Mouse (Mus musculus): ENCODE results near the gene Uggt1.

Gene Uggt1

DNA sequence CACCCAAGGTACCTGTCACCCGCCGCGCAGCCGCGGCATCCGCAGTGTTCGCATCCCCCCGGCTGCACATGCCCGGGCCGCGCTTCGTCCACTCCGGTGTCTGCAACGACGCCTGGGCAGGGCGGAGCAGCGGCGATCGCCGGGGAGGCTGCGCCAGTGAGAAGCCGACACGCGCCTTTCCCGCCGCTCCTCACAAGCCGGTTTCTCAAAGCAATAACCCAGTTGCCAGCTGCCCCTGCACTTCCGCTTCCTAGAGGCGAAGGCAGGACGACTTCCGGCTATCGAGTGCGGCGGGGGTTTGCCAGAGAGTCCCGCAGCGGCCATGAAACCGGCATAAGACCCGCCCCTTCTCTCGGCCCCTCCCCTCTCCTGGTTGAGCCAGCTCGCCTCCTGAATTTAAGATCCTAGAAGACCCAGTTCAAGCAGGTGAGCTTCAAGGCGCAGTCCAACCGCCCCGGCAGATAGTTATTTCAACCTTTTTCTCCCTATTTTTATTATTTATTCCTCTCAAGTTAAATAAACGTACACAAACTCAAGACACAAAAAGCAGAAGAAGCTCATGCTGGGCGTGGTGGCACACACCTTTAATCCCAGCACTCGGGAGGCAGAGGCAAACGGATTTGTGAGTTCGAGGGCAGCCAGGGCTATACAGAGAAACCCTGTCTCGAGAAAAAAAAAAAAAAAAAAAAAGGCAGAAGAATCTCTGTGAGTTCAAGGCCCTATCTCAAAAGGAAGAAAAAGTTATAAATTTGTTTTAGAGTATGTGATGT lies at the start of gene Uggt1:
Uggt1 (minus strand) TSS at position 663 of the 770 bp plus-strand sequence.
- peak; percentile 95 to 97 for DNase-seq

DNA sequence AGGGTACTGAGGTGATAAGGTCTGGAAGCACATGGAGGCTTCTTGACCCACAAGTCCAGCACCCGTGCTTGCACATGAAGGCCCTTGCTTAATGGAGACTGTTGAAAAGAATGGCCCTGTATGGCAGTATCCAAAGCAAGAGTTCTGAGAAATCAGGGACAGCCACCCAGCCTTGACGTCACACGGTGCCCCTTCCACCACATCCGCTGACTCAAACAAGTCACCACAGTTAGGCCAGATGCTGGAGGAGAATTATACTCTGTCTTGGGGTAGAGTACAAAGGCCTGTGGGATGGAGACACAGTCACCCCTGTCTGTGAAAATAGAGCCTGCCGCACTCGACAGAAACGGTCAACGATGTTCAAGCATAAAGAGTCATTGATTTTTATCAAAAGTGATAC lies 49.0 kb upstream of the Uggt1 start:
- DNase-seq: no peak

- no peak for DNase-seq
Observed at GRCm38 (mm10) chr1:36281849-36282248, 37.3 kb upstream of the Uggt1 start.

- DNase-seq: no peak
Observed at GRCm38 (mm10) chr1:36280938-36281337, 36.4 kb upstream of the Uggt1 start.

DNA sequence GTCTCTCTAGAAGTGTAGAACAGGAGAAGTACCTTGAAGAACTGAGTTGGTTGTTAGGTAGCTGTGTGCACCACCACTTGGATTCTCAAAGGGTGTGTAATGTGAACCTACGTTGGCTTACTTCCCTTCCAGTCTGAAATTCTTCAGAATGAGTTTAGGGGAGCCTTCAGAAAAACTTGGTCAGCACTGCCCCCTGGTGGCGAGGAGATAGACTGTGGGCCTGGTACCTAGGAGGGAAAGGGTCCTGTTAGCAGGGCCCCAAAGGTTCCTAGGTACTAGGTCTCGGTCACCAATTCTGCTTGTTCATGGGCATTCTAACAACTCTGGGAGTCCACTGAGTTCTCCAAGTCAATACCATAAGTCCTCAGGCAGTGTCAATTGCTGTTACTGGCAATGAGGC lies 34.7 kb upstream of the Uggt1 start:
- peak; percentile 92 to 95 for DNase-seq

- peak; percentile 87 to 90 for DNase-seq
Observed at GRCm38 (mm10) chr1:36277267-36278060, 32.9 kb upstream of the Uggt1 start.

- no peak for DNase-seq
Observed at GRCm38 (mm10) chr1:36275635-36276389, 31.3 kb upstream of the Uggt1 start.

GRCm38 (mm10) chr1:36274455-36274854 lies 29.9 kb upstream of the Uggt1 start, which contains the start of gene Neurl3:
Gene Neurl3, minus strand, starts transcription at chr1:36274679.
- DNase-seq: no peak

GRCm38 (mm10) chr1:36273288-36273687 lies 28.8 kb upstream of the Uggt1 start:
- DNase-seq: no peak

- DNase-seq: peak in 1 of 2 experiments; percentile 26
Observed at GRCm38 (mm10) chr1:36272546-36272945, 28.0 kb upstream of the Uggt1 start.

- DNase-seq: no peak
Observed at GRCm38 (mm10) chr1:36271516-36272230, 27.2 kb upstream of the Uggt1 start.

GRCm38 (mm10) chr1:36270666-36271065 lies 26.1 kb upstream of the Uggt1 start:
- DNase-seq: peak in 1 of 2 experiments; percentile 22

DNA sequence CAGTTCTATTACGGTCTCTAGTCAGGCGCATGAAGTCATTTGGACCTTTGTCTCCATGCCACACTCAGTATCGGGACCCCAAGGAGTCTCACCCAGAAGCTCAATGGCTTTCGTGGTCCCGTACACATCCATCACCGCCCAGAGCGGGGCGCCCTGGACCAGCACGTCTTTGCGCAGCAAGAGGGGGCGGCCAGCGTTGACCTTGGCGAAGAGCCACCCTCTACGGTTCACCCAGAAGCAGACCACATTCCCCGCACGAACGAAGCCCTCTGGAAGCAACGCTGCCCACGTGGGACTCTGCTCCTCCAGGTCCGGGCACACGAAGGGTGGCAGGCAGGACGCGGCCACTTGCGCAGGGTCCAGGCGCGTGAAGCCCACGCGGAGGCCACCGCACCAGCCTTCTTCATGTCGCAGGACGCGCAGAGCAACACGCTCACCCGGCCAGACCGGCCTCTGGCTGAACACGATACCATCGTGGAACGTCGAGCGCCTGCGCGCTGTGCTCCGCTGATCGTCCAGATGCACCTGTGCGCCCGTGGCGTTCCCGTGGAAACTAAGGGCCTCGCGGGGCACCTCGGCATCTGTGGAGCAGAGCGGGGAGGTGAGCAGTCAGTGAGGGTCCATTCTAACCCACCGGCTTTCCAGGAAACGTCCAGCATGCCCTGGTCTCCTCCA lies 24.7 kb upstream of the Uggt1 start:
- DNase-seq: peak in 1 of 2 experiments; percentile 34

DNA sequence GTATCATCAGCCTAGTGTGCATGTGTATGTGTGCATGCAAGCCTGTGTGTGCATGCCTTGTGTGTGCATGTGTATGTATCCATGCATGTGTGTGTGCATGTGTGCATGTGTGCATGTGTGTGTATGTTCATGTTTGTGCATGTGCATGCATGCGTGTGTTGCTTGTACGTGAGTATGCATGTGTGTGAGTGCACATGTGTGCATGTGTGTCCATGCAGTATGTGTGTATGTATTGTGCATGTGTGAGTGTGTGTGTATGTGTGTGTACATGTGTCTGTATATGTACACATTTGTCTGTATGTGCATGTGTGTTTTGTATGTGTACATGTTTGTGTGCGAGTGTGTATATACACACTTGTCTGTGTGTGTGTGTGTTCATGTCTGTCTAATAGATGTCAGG lies 23.1 kb upstream of the Uggt1 start:
- no peak for DNase-seq

DNA sequence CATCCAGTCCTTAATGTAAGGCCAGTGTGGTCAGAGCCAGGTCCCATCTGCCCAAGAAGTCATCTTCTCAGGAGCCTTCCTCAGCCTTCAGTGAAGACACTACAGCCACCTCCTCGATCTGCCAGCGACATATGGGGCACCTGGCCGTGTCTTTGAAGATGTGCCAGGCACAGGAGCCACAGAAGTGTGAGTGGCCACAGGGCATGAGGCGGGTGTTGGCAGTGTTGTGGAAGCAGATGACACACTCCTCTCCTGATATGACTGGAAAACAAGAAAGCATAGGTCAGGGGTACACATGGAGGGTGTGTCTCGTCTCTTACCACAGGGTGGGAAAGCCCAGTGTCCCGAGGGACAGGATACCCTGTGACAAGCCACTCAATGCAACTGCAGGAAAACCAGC lies 21.8 kb upstream of the Uggt1 start:
- DNase-seq: peak; percentile 85 to 90

DNA sequence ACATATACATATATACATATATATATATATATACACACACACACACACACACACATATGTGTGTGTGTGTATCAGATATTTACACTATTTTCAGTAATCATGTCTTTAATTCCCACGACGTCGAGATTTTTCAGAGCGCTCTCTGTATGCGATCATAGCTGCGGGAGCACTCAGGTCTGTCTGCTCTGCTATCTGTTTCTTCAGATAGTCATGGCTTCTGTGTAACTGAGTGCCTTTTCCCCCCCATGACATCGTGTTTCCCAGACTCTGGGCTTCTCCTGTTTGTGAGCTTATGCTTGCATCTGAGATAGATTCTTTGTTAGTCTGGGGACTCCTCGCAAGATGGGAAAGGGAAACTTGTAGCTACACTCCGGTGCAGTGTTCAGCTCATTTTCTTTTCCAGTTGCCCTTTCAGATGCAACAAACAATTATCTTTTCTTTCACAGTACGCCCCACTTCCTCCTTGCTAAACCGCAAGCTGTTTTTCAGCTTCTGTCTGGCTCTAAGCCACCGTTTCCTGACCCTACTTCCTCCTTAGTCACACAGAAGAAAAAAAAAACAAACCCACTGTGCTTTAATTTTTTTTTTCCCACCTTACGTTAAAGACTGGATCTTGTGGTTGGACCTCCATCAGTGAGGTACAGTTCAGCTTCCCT lies 19.4 kb upstream of the Uggt1 start:
- DNase-seq: peak; percentile 35 to 42

DNA sequence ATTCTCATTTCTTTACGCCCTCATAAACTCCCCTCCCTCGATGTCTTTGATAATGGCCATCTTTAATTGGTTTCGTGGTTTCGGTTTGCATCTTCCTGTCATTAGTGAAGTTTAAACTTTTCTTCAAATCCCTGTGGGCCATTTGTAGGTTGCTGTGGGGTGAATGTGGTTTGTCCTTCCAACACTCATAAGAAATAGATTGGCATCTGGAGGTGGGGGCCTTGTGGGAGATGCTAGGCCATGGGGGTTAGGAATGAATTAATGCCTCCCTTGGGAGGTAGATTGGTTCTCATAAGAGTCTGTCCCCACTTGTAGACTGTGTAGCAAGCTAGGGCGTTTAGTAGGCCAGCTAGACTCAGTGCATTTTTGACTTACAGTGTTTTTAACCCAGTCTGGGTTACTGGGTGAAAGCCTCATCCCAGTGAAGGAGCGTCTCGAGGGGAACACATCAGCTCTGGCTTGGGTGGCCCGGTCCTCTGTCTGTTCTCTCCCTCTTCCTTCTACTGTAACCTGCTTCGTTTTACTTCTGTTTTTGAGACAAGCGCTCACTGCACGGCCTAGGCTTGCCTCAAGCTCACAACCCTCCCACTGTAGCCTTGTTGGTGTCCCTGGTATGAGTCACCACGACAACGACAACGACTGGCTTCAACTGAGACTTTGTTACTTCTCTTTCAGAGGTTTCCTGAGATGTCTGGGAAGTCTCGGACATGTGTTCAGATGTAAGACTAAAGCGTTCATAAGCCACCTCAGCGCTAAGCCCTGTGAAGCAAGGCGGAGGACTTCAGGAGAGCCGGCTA lies 17.4 kb upstream of the Uggt1 start:
- DNase-seq: no peak

- no peak for DNase-seq
Observed at GRCm38 (mm10) chr1:36260418-36260817, 15.9 kb upstream of the Uggt1 start.

DNA sequence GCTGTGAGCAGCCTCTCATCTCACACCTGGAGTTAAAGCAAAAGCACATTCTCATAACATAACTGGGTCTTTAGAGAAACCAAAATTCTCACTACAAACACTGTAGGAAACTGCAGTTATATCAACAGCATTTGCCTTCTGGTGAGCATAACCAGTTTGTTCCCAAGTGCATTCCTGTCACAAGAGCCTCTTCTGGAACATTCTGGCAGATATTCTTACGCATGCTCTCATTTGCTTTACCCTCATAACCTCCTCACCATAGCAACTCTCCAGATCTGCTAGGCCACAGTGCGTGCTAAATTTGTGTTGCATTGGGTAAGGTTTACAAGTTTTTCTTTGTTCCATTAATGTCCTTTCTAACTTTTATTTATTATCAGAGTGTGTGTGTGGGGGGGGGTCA lies 14.8 kb upstream of the Uggt1 start:
- DNase-seq: no peak

DNA sequence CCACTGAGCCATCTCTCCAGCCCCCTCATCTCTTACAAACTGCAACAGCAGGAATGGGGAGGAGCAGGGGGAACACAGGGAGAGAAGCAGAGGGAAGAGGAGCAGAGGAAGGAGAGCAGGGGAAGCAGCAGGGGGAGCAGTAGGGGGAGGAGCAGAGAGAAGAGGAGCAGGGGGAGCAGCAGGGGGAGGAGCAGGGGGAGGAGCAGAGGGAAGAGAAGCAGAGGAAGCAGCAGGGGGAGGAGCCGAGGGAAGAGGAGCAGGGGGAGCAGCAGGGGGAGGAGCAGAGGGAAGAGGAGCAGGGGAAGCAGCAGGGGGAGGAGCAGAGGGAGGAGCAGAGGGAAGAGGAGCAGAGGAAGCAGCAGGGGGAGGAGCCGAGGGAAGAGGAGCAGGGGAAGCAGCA lies 14.1 kb upstream of the Uggt1 start:
- DNase-seq: no peak

GRCm38 (mm10) chr1:36257276-36257675 lies 12.8 kb upstream of the Uggt1 start:
- no peak for DNase-seq

All from cerebellum, postnatal 10 days (tissue).